Mouse (Mus musculus): ENCODE measurements around the gene Sirpb1c.

- no peak for TF ChIP-seq CTCF (IDR thresholded peaks at IDR 0.05; ENCODE audit: extremely low read depth, insufficient read length, insufficient replicate concordance, low read depth, low read length)
- TF ChIP-seq POLR2A (IDR thresholded peaks at IDR 0.05; ENCODE audit: low read depth, low read length), result no peak
These were observed 838 bp downstream of the Sirpb1c start for GRCm38 (mm10) chr3:15847332-15848047.

Measured in small intestine, adult 2 months (tissue).